Mouse (Mus musculus): ENCODE data around the gene Akt1.

Akt1 gene

DNA sequence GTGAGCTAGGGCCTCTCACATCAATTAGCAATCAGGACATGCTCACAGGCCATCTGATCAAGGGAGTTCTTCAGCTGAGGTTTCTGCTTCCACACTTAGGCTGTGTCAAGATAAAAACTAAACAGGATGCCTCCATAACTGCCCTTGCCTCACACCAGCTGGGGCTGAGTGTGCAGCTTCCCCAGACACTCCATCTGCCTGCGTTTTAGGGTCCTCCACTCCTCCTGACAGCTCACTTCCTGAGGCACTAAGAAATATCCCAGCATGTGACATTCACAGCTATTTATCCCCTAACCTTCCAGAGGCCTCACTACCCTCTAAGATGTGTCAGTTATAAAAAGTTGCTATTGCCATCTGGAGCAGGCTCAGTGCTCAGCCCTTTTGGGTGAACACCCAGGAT is 43.2 kb downstream of the Akt1 start:
- in situ Hi-C loops (cut with MboI; ENCODE audit: unreplicated experiment in 2 of 2) = no loop called here

DNA sequence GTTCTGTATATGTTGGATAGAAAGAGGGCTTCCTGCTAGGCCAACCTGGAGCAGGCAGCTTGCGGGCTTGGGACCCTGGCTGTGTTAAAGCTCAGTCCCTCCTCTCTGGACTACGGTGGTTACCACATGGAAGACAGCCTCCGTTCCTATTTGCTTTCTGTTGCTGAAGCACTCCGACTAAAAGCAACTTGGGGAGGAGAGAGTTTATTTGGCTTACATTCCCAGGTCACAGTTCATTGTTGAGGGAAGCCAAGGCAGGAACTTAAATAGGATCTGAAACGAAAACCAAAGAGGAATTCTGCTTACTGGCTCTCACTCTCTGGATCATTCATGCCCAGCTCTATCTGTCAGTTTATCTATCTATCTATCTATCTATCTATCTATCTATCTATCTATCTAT is 43.9 kb downstream of the Akt1 start:
- in situ Hi-C loops (cut with MboI; ENCODE audit: unreplicated experiment in 2 of 2) = no loop called here

DNA sequence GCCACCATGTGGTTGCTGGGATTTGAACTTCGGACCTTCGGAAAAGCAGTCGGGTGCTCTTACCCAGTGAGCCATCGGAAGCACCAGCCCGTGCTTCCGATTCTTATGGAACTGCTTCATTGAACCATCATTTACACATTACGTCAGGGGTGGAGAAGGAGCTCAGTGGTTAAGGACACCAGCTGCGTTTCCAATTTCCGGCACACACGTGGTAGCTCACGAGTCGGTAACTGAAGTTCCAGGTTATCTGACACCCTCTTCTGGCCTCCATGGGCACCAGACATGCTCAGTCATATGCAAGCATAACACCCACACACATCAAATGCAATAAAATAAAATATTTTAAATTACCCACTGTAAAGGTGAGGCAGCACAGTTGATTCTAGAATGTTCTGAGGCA is 44.7 kb downstream of the Akt1 start:
- in situ Hi-C loops (cut with MboI; ENCODE audit: unreplicated experiment in 2 of 2) = no loop called here

DNA sequence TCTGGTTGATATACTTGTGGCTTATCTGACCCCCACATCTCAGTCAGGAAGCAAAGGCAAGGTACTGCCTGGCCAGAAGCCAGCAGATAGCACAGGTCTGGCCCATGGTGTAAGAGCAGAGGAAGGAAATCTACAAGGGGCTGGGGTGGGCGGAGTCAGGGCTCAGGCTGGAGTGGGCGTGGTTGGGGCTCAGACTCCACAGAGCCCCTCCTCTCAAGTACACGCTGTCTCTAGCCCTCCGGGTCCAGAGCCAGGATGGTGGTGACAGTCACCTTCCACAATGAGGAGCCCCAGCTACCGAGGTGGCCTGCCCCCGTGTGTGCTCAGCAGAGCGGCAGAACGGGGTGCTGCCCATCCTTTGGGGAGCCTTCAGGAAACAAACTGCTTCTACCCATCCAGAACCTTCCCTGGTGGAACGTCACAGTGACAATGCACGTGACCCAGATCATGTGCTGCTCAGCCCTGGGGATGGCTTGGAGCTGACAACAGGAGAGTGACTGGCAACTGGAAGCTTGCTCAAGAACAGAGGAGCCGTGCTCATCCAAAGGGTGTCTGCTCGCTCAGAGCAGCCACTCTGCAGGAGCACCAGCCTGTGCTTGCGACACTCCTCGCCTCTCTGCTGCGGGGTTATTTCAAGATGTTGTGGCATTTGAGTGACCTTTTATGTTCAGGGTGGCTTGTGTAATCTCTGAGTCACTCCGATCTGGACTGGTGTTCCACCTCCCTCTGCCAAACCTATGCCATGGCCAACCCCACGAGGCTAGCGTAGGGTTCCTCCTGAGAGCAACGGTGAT is 45.6 kb downstream of the Akt1 start:
- in situ Hi-C loops (cut with MboI; ENCODE audit: unreplicated experiment in 2 of 2) = no loop called here

DNA sequence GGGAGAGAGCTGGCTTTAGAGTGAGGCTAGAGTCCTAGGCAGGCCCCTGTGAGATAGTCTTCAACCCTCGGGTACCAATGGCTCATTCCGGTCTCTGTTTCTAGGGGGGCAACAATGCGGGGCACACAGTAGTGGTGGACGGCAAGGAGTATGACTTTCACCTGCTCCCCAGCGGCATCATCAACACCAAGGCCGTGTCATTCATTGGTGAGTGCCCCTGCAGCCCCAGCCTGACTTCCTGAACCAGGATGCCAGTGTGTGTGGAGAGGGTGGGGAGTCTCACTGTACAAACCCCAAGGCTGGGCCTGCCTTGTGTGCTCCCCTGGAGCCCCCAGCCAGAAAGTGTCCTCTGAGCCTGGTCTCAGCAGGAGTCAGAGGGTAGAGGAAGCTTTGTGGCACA is 46.5 kb downstream of the Akt1 start:
- in situ Hi-C loops (cut with MboI; ENCODE audit: unreplicated experiment in 2 of 2) = no loop called here

DNA sequence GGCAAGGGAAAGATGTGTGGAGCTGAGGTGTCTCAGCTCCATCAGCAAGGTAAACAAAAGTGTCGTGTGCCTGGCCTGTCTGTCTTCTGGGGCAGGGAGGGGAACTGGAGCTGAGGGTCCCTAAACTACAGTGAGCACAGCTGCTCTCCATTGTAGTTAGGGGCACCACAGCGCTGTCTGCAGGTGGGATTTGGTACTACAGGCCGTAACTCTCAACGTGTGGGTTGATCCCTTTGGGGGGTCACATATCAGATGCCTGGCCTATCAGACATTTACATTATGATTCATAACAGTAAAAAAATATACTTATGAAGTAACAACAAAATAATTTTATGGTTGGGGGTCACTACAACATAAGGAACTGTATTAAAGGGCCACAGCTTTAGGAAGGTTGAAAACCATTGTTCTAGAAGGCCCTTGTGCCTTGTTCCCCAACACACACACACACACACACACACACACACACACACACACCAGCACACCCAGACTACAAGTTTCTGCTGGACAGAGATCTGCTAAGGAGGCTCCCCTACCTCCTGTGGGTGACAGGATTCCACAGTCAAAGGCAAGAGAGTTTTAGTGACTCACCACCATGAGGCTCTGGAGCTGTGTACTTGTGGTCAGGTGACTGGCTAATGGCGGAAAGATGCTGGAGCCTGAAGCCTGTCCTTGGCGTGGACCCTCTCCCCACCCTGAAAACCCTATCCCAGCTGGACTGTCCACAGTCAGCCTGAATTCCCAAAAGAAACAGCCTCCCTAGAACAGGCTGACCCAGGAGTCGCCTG is 47.4 kb downstream of the Akt1 start:
- in situ Hi-C loops (cut with MboI; ENCODE audit: unreplicated experiment in 2 of 2) = no loop called here

DNA sequence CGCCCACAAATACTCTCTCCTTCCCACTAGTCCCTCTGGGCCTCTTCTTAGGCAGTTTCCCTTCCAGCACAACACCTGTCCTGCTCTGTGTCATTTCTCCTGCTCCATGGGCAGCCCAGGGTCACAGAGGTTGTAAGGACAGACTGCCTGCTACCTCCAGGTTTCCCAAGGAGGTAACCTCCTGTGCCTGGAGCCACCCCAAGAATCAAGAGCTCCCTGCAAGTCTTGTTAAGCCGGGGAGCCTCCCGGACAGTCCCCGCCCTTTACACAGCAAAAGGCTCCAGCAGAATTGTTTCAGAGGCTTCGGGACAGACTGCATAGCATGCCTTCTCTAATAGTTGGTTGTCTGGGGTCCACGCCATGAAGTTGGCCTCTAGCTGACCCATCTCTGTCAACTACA is 48.2 kb downstream of the Akt1 start:
- in situ Hi-C loops (cut with MboI; ENCODE audit: unreplicated experiment in 2 of 2) = no loop called here

DNA sequence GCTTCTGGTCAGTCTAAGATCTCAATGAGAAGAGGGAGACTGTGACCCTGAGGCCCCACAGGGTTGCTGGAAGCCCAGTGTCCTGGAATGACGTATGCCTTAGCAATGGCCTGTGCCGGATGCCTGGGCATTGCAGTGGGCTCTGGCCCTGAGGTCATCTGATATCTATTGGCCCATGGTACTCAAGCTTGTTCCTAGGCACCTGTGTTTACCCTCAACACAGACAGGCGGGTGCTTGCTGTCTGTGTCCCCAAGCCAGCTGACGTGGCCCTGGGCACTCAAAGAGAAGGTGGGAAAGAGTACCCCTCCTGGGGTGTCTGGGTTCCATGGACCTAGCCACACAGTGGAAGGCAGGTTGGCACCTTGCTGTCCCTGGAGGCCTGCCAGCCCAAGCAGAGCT is 49.0 kb downstream of the Akt1 start:
- in situ Hi-C loops (cut with MboI; ENCODE audit: unreplicated experiment in 2 of 2) = no loop called here

DNA sequence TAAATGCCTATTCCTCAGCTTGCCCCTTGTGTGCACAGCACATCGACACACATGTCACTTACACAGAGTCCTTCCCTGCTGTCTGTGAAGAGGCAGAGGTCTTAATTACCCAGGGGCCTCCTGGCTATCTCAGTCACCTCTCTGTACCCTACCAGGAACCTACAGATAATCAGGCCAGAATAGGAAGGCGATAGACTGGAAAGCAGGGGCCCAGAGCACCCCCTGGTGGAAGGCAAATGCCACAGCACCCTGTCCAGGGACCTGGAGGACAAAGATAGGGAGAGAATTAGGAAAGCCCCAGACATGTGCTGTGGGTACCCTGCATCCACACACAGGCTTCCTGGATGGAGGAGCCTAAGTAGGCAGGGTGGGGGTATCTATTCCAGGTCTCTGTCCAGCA is 50.9 kb downstream of the Akt1 start:
- in situ Hi-C loops (cut with MboI; ENCODE audit: unreplicated experiment in 2 of 2) = loop anchor here in 1 of 2 experiments (5.0 kb wide), 1 partner anchor 71 kb away; no protein-coding TSS in a partner anchor

DNA sequence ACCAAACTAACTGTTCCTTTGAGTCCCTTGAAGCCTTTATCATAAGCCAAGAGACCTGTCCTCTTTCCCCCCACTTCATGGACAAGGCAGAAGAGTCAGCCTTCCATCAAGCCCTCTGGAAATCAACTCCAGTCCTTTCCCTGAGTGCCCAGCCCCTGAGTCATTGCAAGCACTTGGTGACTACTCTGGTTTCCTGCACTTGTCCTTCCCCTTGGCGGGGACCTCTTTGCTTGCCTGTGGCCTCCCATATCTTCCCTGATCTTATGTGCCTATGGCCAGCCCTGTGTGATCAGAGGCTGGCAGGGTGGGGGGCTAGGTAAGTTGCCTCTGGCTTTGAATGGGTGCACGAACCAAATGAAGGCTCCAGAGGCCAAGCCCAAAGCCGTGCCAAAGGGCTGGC is 52.8 kb downstream of the Akt1 start:
- in situ Hi-C loops (cut with MboI; ENCODE audit: unreplicated experiment in 2 of 2) = loop anchor here in 1 of 2 experiments (5.0 kb wide), 1 partner anchor 70 kb away; no protein-coding TSS in a partner anchor

DNA sequence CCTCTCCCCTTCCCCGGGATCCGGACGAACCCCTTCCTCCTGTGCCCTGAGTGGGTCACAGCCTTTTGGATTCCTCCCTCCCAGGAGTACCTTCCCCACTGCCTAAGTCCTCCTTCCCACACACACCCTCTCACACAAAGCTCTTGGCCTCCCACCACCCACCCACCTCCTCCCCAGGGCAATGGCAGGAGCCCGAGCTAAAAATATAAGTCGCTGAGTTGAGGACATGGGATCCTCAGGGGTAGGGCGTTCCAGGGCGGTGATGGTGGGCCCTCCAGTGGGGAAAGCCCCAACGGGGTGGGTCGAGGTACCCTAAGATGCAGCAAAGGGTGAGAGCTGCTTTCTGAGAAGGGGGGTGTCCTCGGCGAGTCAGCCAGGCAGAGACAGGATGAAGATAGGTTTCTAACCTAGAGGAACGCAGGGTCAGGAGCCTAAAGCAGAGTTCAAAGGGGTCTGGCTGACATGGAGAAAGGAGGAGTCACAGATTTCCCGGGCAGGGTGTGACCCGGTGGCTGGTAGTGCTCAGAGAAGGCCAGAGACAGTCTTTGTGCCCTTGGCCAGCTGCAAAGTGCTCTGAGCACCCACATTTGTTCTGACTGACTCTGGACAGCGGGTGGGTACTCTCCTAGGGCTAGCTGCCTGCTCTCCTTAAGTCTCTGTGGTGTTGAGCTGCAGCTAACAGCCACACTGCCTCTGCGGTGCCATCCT is 54.2 kb downstream of the Akt1 start:
- in situ Hi-C loops (cut with MboI; ENCODE audit: unreplicated experiment in 2 of 2) = loop anchor here in 1 of 2 experiments (5.0 kb wide), 1 partner anchor 68 kb away; no protein-coding TSS in a partner anchor

DNA sequence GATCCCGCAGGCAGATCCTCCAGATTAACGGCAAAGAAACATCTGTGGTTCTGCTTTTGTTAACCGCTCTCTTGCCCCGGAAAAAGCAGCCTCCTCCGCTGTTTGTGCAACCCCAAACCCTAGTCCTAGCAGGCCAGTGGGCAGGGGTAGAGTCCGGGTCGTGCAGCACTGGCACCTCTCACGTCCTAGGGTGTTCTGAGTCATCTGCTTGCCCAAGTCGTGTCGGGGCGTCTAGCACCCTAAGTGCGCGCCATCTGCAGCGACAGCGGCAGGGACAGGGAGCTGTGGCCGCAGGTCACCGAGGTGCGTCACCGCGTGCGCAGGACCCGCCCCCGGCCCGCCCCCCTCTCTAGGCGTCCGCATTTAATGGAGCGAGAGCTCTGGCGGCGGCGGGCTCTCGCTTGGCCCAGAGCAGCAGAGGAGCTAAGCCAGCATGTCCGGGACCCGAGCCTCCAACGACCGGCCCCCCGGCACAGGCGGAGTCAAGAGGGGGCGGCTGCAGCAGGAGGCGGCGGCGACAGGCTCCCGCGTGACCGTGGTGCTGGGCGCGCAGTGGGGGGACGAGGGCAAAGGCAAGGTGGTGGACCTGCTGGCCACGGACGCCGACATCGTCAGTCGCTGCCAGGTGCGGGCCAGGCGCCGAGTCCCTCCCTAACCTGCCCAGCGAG is 54.9 kb downstream of the Akt1 start, which contains the start of gene Adssl1:
Adssl1 (plus strand) TSS at position 360 of the 668 bp plus-strand sequence.
- in situ Hi-C loops (cut with MboI; ENCODE audit: unreplicated experiment in 2 of 2) = loop anchor here (5.0 to 10.0 kb wide), 3 partner anchors 58 to 1455 kb away; partner anchors contain the start of gene Traf3 (in 1 of the 2)

DNA sequence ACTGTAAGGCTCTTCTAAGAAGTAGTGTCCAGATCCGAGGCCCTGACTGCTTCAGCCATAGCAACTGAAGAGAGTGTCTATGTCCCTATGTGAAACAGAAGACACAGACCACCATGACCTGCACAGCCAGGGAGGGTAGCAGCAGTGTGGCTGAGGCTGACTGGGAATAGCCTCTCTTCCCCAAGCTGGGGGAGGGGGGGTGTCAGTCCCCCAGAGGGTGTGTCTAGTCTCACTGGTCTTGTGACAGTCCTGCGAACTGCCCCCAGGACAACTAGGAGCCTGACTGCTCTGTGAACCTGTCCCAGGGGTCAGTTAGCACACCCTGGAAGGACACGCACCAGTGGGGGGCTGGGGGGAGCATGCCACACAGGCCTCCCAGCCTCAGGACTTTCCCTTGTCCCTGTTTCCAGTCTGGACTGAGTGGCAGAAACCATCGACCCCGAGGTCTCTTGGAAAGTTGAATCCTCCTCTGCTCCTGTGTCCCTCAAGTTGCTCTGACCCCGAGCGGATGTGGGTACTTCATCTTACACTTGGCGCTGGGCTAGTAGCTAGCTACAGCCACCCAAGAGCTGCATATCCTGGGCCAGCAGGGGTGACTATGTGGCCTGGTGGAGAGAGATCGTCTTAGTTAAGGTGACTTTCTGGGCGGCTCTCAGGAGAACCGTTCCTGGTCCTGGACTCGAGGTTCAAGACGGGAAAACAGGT is 55.6 kb downstream of the Akt1 start:
- in situ Hi-C loops (cut with MboI; ENCODE audit: unreplicated experiment in 2 of 2) = loop anchor here in 1 of 2 experiments (5.0 to 10.0 kb wide), 2 partner anchors 57 to 1454 kb away; partner anchors contain the start of gene Traf3

DNA sequence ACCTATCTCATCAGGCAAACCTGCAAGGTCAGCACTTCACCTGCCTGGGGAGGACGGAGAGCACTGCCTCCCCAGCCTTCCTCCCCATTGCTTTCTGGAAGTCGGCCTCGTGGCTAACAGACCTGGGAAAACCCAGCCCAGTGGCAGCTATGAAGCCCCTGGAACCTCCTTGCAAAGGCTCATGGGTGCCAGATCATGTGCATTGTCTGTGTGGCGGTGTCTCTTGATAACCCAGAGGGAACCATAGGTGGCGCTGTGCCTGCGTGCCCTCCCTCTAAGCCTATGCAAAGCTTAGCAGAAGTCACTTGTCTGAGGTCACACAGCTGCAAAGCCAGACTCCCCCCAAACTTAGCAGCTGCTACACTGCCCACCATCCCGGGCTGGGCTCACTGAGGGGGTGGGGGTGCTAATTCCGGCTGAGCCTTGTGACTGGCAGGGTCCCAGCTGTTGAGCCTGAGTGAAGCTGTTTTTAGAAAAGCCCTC is 56.7 kb downstream of the Akt1 start:
- in situ Hi-C loops (cut with MboI; ENCODE audit: unreplicated experiment in 2 of 2) = loop anchor here in 1 of 2 experiments (5.0 to 10.0 kb wide), 2 partner anchors 56 to 1453 kb away; partner anchors contain the start of gene Traf3

DNA sequence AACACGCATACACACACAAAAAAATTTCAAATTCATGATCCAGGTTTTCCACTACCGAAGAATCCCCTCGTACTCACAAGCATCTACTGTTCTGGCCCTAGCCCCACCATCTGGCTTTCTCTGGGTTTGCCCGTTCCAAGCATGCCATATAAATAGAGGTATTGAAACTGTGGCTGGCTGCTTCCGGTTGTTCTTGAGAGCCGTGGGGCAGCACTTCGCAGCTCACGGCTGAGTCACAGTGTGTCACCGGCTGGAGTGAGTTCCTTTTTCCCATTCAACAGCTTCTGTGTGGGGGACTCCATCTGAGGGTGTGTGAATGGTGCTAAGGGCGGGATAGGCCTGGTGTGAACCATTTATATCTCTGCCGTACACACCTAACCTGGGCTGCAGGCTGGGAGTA is 57.5 kb downstream of the Akt1 start:
- in situ Hi-C loops (cut with MboI; ENCODE audit: unreplicated experiment in 2 of 2) = loop anchor here in 1 of 2 experiments (5.0 to 10.0 kb wide), 2 partner anchors 55 to 1452 kb away; partner anchors contain the start of gene Traf3

DNA sequence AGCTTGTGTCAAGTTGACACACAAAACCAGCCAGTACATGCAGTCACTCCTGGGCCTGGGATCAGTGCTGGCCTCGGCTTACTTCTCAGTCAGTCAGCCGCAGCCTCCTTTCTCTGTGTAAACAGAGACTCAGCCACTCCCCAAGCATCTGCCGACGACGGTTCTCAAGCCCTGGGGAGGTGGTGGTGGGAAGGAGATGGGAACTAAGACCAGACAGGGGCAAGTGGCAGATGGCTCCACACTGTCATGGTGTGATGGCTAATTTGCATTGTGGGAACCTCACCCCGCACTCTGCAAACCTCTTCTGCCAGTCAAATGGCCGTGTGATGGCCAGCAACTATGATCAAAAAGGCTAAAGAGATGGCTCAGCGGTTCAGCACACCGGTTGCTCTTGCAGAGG is 58.0 kb downstream of the Akt1 start:
- in situ Hi-C loops (cut with MboI; ENCODE audit: unreplicated experiment in 2 of 2) = loop anchor here in 1 of 2 experiments (5.0 to 10.0 kb wide), 2 partner anchors 54 to 1452 kb away; partner anchors contain the start of gene Traf3

DNA sequence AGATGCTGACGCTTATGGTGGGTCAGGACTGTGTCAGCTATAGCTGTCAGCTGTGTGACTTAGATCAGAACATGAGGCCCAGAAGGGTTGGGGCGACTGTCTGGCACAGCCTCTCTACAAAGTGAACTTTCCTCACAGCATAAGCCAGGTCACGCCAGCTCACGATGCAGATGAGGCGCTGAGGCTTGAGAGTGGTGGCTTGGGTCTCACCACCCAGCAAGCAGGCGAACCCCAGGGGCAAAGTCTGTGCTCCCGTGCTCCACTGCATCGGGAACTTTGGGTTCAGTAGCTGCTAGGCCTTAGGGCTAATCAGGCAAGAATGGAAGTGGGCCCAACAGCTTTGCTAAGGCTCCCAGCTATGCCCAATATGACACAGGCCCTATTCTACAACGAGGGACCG is 65.7 kb downstream of the Akt1 start:
- in situ Hi-C loops (cut with MboI; ENCODE audit: unreplicated experiment in 2 of 2) = loop anchor here in 1 of 2 experiments (10.0 kb wide), 1 partner anchor 494 kb away; no protein-coding TSS in a partner anchor

DNA sequence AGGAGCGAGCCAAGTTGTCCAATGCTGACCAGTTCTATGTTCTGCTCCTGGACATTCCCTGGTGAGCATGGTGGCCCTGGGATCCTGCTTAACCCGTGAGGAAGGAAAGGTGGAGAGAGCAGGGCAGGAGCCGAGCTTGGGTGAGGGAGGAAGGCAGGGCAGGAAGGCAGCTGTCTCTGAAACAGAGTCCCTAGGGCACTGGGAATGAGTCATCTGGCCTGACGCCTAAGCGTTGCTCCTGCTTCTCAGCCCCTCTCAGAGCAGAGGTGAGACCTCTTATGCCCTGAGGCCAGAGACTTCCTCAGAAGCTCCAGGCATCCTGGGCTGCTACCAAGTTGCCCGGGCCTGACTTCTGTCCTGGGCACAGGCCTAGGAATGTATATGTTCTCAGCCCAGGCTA is 67.7 kb downstream of the Akt1 start:
- in situ Hi-C loops (cut with MboI; ENCODE audit: unreplicated experiment in 2 of 2) = loop anchor here in 1 of 2 experiments (10.0 kb wide), 1 partner anchor 492 kb away; no protein-coding TSS in a partner anchor

DNA sequence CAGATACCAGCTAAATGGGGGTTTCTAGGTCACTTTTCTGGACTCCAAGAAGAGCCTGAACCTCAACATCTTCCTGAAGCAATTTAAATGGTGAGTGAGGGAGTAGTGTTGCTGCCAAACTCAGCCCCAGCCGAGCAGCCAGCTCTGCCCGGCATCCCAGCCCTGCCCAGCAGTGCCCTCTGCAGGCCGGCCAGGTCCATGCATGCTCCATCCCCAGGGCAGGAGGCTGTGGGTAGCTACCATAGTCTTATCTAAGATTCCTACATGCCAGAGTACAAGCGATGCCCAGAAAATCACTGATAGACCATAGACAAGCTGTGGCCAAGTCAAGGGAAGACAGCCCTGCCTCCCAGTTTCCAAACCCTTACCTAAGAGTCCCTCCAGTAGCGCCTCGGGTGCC is 68.9 kb downstream of the Akt1 start:
- in situ Hi-C loops (cut with MboI; ENCODE audit: unreplicated experiment in 2 of 2) = loop anchor here in 1 of 2 experiments (10.0 kb wide), 1 partner anchor 491 kb away; no protein-coding TSS in a partner anchor
